Mouse (Mus musculus) left cerebral cortex, postnatal 36 days (tissue): ENCODE data around the gene Gm10271. TPM values are rescaled to one million over a fixed set of nuclear protein-coding genes. Genes with fewer than 3 reads are reported as not detected.
A peak's percentile ranks its signal among the peaks of the same experiment; 100 is the strongest.

Experiments used
- DNase-seq, 2 experiments: peaks; one replicate each; pipeline ENCODE4 v3.0.0; 2021 to 2022; ENCODE audit warnings: low spot score in 2 of 2, mixed read lengths in 1 of 2
- intact Hi-C: fragments of 180-260 bp; cut with DNase I; formaldehyde crosslinking; loops from one replicate; pipeline ENCODE4 v1.15.1; 2025
- total RNA-seq, 2 experiments: library from RNA; stranded (reverse); gene quantifications; 2 replicates each; pipeline ENCODE4 v1.2.3; 2021

Gene Gm10271
- total RNA-seq, 2 experiments from 2014 or later: not detected

- no peak for DNase-seq
- intact Hi-C loops: no loop called here
Measured at GRCm38 (mm10) chr10:116980888-116981287, 8.5 kb upstream of the Gm10271 start.

- intact Hi-C loops: no loop called here
- no peak for DNase-seq
Measured at GRCm38 (mm10) chr10:116980273-116980672, 7.9 kb upstream of the Gm10271 start.

- DNase-seq: no peak
- intact Hi-C loops: no loop called here
Measured at GRCm38 (mm10) chr10:116978841-116979240, 6.4 kb upstream of the Gm10271 start.

GRCm38 (mm10) chr10:116977858-116978257 lies 5.4 kb upstream of the Gm10271 start:
- DNase-seq: no peak
- intact Hi-C loops: no loop called here

GRCm38 (mm10) chr10:116977455-116977854 lies 5.0 kb upstream of the Gm10271 start:
- no peak for DNase-seq
- intact Hi-C loops: no loop called here

- intact Hi-C loops: no loop called here
- no peak for DNase-seq
Measured at GRCm38 (mm10) chr10:116968741-116969140, 3.7 kb downstream of the Gm10271 start.

- intact Hi-C loops: no loop called here
- no peak for DNase-seq
Measured at GRCm38 (mm10) chr10:116966065-116966464, 6.3 kb downstream of the Gm10271 start.

- no peak for DNase-seq
- intact Hi-C loops: no loop called here
Measured at GRCm38 (mm10) chr10:116965297-116965696, 7.1 kb downstream of the Gm10271 start.

GRCm38 (mm10) chr10:116964571-116964970 lies 7.8 kb downstream of the Gm10271 start:
- no peak for DNase-seq
- intact Hi-C loops: no loop called here

- no peak for DNase-seq
- intact Hi-C loops: no loop called here
Measured at GRCm38 (mm10) chr10:116964084-116964483, 8.3 kb downstream of the Gm10271 start.

GRCm38 (mm10) chr10:116962803-116963202 lies 9.6 kb downstream of the Gm10271 start:
- intact Hi-C loops: no loop called here
- DNase-seq: no peak

GRCm38 (mm10) chr10:116962152-116962551 lies 10.3 kb downstream of the Gm10271 start:
- DNase-seq: no peak
- intact Hi-C loops: no loop called here

- DNase-seq: no peak
- intact Hi-C loops: loop anchor here (5.0 to 10.0 kb wide), 2 partner anchors 54 to 267 kb away; partner anchors contain the start of gene Yeats4
Measured at GRCm38 (mm10) chr10:116957867-116958551, 14.4 kb downstream of the Gm10271 start.

- no peak for DNase-seq
- intact Hi-C loops: loop anchor here (5.0 to 10.0 kb wide), 2 partner anchors 56 to 268 kb away; partner anchors contain the start of gene Yeats4
Measured at GRCm38 (mm10) chr10:116956483-116957158, 15.8 kb downstream of the Gm10271 start.

- DNase-seq: no peak
- intact Hi-C loops: loop anchor here (5.0 to 10.0 kb wide), 2 partner anchors 57 to 270 kb away; partner anchors contain the start of gene Yeats4
Measured at GRCm38 (mm10) chr10:116955191-116955590, 17.2 kb downstream of the Gm10271 start.

- no peak for DNase-seq
- intact Hi-C loops: loop anchor here (10.0 kb wide), 1 partner anchor 274 kb away; the partner anchor contains the start of gene Yeats4
Measured at GRCm38 (mm10) chr10:116950886-116951285, 21.5 kb downstream of the Gm10271 start.

GRCm38 (mm10) chr10:116950009-116950769 lies 22.2 kb downstream of the Gm10271 start, which contains the start of gene Rab3ip:
Gene Rab3ip, minus strand, starts transcription at chr10:116950769.
- DNase-seq: peak; percentile 85 to 91
- intact Hi-C loops: loop anchor here (10.0 kb wide), 1 partner anchor 275 kb away; the partner anchor contains the start of gene Yeats4

- DNase-seq: peak; percentile 38 to 47
- intact Hi-C loops: loop anchor here (10.0 kb wide), 1 partner anchor 275 kb away; the partner anchor contains the start of gene Yeats4
Measured at GRCm38 (mm10) chr10:116949111-116950008, 23.0 kb downstream of the Gm10271 start.

GRCm38 (mm10) chr10:116948414-116948813 lies 24.0 kb downstream of the Gm10271 start:
- intact Hi-C loops: no loop called here

More at GRCm38 (mm10) chr10:116948414-116948813, 24.0 kb downstream of the Gm10271 start:
- DNase-seq: no peak
